Mouse (Mus musculus) C2C12 (cell line): ENCODE measurements around the gene Syt7.

Experiments used
- CEBPB ChIP-seq: IDR thresholded peaks from one replicate; pipeline ENCODE4 v1.6.1; 2011; ENCODE audit warnings: low read depth, mild to moderate bottlenecking, control low read depth, moderate library complexity
- CTCF ChIP-seq: IDR thresholded peaks from one replicate; pipeline ENCODE4 v1.5.1; 2011; ENCODE audit not compliant: control insufficient read depth, insufficient read depth, insufficient read length
- FOSL1 ChIP-seq: IDR thresholded peaks from one replicate; pipeline ENCODE4 v1.8.0; 2011; ENCODE audit warnings: mild to moderate bottlenecking, low read length; ENCODE audit not compliant: poor library complexity, insufficient read depth, severe bottlenecking
- MAX ChIP-seq: IDR thresholded peaks from one replicate; pipeline ENCODE4 v1.6.1; 2011; ENCODE audit warnings: mild to moderate bottlenecking, control low read depth
- MYOD1 ChIP-seq: IDR thresholded peaks from one replicate; pipeline ENCODE4 v1.6.1; 2011; ENCODE audit warnings: low read depth; ENCODE audit not compliant: control insufficient read depth, insufficient read length
- MYOG ChIP-seq: IDR thresholded peaks from one replicate; pipeline ENCODE4 v1.6.1; 2011; ENCODE audit not compliant: control insufficient read depth, insufficient read length; ENCODE audit errors: extremely low read depth
- USF1 ChIP-seq: IDR thresholded peaks from one replicate; pipeline ENCODE4 v1.6.1; 2011; ENCODE audit warnings: low read depth, mild to moderate bottlenecking, control low read depth, moderate library complexity

- TF ChIP-seq CTCF (no peak), CEBPB (no peak), MYOD1 (no peak), USF1 (no peak), MYOG (no peak), MAX (no peak), FOSL1 (no peak)
These were observed 24.9 kb downstream of the Syt7 start for GRCm38 (mm10) chr19:10413701-10414242.
